Mouse (Mus musculus) megakaryocyte, embryonic 14.5 days (primary cell): ENCODE measurements around the gene Hip1r.

Experiments used
- FLI1 ChIP-seq: IDR thresholded peaks from 2 replicates; pipeline ENCODE4 v1.6.1; 2012; ENCODE audit warnings: low read length, inconsistent platforms, mixed read lengths
- GATA1 ChIP-seq: IDR thresholded peaks from 3 replicates; pipeline ENCODE4 v1.6.1; 2012; ENCODE audit warnings: mixed read lengths, low read length, inconsistent platforms, borderline replicate concordance

DNA sequence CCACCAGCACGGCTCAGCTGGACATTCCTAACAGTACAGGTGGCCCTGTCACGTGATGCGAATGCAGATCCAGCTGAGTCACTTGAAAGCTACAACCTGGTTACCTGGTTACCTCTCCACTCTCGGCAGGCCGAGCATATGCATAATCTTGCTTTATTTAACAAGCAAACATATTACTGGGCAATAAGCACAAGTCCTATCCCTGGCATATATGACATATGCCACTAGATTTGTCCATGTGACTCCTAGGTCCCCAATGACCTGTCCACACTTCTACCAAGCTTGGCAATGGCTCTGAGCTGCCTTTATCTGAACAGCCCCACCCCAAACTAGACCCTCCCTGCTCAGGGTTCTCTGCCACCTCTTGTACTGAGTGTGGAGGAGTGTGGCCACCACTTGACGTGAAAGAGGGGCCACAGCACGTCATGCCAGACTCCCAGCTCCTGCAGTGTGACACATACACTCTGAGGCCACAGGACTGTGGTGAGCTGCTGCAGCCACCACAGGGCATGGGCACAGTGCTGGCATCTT lies 42.9 kb downstream of the Hip1r start:
- TF ChIP-seq GATA1: no peak
- no peak for TF ChIP-seq FLI1
